Mouse (Mus musculus): ENCODE data around the gene Slc47a1. TPM values are rescaled to one million over a fixed set of nuclear protein-coding genes. Genes with fewer than 3 reads are reported as not detected.
"Not testable (repeated sequence)": the region's sequence is repeated elsewhere in the genome, so short reads cannot be mapped to it uniquely, and the experiment has no call there.

Gene Slc47a1
- polyA plus RNA-seq (2016; fragmentation: Nextera tagmentation; extraction: Ambion mirVana): 0.05 and 0.10 TPM in 2 replicates

- 17% methylated on average over 39 of the region's 39 CpGs for WGBS
- Histone ChIP-seq H3K4me3 (peak within 1 kb of the TSS; percentile 41), H3K27me3 (ENCODE audit: insufficient read depth, poor library complexity, severe bottlenecking) (peaks cover 60% of the 10 kb centered on the region), H3K9me3 (no peaks in the 10 kb centered on the region), H3K36me3 (no peaks in the 10 kb centered on the region), H3K27ac (no peak within 1 kb of the TSS), H3K4me1 (replicated peaks) (peaks cover 8% of the 10 kb centered on the region)
- DNase-seq (ENCODE audit: low spot score): peak; percentile 21
These were observed at the start of gene Slc47a1 for GRCm38 (mm10) chr11:61377881-61378613. Gene Slc47a1, minus strand, starts transcription at chr11:61378345.

GRCm38 (mm10) chr11:61419253-61419652 lies 41.1 kb upstream of the Slc47a1 start:
- Histone ChIP-seq H3K27me3 (ENCODE audit: insufficient read depth, poor library complexity, severe bottlenecking) (no peaks in the 10 kb centered on the region), H3K4me3 (no peak overlapping the region), H3K36me3 (no peaks in the 10 kb centered on the region), H3K4me1 (replicated peaks) (no peaks in the 10 kb centered on the region), H3K27ac (no peak overlapping the region), H3K9me3 (no peaks in the 10 kb centered on the region)
- DNase-seq (ENCODE audit: low spot score): no peak
- 84% methylated on average over 6 of the region's 6 CpGs for WGBS

DNA sequence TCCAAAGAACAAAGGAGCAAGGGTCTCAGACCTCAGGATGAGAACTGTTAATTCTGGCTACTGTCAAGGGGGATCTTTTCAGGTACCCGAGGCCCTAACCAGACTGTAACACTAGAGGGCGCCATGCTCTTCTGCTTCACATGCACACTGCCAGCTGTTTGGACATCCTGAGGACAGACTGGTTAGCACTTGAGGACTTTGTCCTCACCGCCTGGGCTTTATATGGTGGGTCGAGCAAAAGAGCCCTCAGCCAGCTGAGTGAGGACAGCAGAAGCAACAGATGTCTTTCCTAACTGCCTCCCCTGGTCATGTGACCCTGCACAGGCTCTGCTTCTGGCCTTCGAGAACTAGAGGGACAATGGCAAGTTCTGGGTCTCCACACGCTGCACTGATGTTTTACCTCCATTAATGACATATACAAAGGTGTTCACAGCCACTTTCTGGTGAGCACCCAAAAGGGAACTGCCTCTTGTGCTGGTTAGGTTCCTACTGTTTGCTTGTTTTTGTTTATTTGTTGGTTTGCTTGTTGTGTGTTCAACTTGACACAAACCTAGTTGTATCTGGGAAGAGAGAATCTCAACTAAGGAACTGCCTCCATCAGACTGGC lies 39.9 kb upstream of the Slc47a1 start:
- H3K36me3 ChIP-seq: no peaks in the 10 kb centered on the region
- H3K9me3 ChIP-seq: no peaks in the 10 kb centered on the region
- peak; percentile 84 for DNase-seq (ENCODE audit: low spot score)
- 30% methylated on average over 6 of the region's 6 CpGs for WGBS
- H3K27ac ChIP-seq: peak overlapping the region; percentile 30; the same call in 1 of the 2 replicates
- no peak overlapping the region for H3K4me3 ChIP-seq
- H3K27me3 ChIP-seq (ENCODE audit: insufficient read depth, poor library complexity, severe bottlenecking): no peaks in the 10 kb centered on the region
- H3K4me1 ChIP-seq (replicated peaks): no peaks in the 10 kb centered on the region

DNA sequence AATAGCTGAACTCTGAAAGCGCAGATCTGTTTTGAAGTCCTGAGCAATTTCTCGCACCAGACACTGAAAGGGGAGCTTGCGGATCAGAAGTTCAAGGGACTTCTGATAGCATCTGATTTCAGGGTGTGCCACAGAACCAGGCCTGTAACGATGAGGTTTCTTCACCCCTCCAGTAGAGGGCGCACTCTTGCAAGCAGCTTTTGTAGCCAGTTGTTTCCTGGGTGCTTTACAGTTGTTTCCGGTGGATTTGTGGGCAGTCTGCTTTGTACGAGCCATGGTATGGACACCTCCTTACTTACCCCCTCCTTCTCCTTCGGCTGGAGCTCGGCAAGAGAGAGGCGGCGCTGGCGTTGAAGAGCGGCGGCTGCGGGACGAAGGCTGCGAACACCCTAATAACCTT lies 38.4 kb upstream of the Slc47a1 start:
- not testable (repeated sequence) for H3K27ac ChIP-seq; H3K36me3 ChIP-seq; H3K4me3 ChIP-seq; H3K4me1 ChIP-seq (replicated peaks); DNase-seq (ENCODE audit: low spot score); H3K9me3 ChIP-seq; H3K27me3 ChIP-seq (ENCODE audit: insufficient read depth, poor library complexity, severe bottlenecking)
- 88% methylated on average over 17 of the region's 17 CpGs for WGBS

DNA sequence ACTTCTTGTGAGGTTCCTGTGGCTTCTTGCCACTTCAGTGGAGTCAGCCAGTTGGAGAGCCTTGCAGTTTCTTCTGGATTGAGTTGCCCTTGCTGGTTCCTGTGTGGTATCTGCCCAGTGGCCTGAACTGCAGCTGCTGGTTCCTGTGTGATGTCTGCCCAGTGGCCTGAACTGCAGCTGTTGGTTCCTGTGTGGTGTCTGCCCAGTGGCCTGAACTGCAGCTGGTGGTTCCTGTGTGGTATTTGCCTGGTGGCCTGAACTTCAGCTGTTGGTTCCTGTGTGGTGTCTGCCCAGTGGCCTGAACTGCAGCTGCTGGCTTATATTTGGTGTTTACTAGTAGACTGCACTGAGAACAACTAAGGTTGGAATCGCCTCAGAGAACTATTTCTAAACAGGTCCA lies 37.3 kb upstream of the Slc47a1 start:
- no peak overlapping the region for H3K27ac ChIP-seq
- no peak for DNase-seq (ENCODE audit: low spot score)
- H3K9me3 ChIP-seq: no peaks in the 10 kb centered on the region
- no peaks in the 10 kb centered on the region for H3K4me1 ChIP-seq (replicated peaks)
- H3K4me3 ChIP-seq: no peak overlapping the region
- H3K27me3 ChIP-seq (ENCODE audit: insufficient read depth, poor library complexity, severe bottlenecking): no peaks in the 10 kb centered on the region
- 74% methylated on average over 1 of the region's 1 CpGs for WGBS
- no peaks in the 10 kb centered on the region for H3K36me3 ChIP-seq

- Histone ChIP-seq H3K36me3 (no peaks in the 10 kb centered on the region), H3K9me3 (no peaks in the 10 kb centered on the region), H3K27me3 (ENCODE audit: insufficient read depth, poor library complexity, severe bottlenecking) (no peaks in the 10 kb centered on the region), H3K27ac (no peak overlapping the region), H3K4me3 (no peak overlapping the region), H3K4me1 (replicated peaks) (peaks cover 5% of the 10 kb centered on the region; the same call in 1 of the 2 replicates)
- no peak for DNase-seq (ENCODE audit: low spot score)
- 81% methylated on average over 3 of the region's 3 CpGs for WGBS
These were observed 36.4 kb upstream of the Slc47a1 start for GRCm38 (mm10) chr11:61414560-61414959.

DNA sequence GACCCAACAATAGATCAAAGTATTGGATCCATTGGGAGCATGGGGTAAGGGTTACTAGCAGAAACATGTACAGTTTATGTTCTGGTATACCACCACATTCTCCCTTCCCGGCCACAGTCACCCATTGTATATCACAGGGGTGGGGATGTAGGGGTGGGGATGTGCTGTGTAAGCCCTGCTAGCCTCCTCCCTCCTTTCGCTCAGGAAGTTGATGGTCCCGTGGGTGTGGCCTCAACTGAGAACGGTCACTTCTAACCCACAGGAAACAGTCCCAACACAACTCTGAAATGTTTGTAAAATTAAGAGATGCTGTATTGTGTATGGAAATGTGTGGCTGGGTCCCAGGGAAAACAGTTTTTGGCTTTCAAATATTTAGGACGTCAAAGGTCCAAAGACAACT lies 35.3 kb upstream of the Slc47a1 start:
- H3K27ac ChIP-seq: no peak overlapping the region
- WGBS: 81% methylated on average over 5 of the region's 5 CpGs
- H3K9me3 ChIP-seq: no peaks in the 10 kb centered on the region
- no peak for DNase-seq (ENCODE audit: low spot score)
- peaks cover 5% of the 10 kb centered on the region; the same call in 1 of the 2 replicates for H3K4me1 ChIP-seq (replicated peaks)
- H3K27me3 ChIP-seq (ENCODE audit: insufficient read depth, poor library complexity, severe bottlenecking): no peaks in the 10 kb centered on the region
- no peak overlapping the region for H3K4me3 ChIP-seq
- H3K36me3 ChIP-seq: no peaks in the 10 kb centered on the region

DNA sequence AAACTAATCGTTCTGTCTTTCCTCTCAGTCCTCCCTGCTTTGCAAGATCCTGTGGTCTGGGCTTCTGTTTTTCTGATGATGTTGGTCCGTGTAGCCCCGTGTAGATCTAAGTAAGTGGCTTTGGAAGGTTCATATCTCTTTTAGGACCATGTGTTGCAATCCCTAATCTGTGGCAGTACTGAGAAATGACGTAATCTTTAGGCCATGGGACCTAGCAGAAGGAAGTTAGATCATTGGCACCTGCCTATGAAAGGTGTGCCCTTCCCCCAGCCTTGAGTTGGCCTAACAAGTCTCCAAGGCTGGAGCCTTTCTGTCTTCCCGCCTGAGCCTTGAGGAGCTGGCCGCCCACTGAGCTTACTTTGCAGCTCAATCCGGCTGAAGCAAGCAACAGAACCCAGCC lies 33.7 kb upstream of the Slc47a1 start:
- Histone ChIP-seq H3K4me1 (replicated peaks) (peaks cover 5% of the 10 kb centered on the region; the same call in 1 of the 2 replicates), H3K36me3 (no peaks in the 10 kb centered on the region), H3K4me3 (no peak overlapping the region), H3K9me3 (no peaks in the 10 kb centered on the region), H3K27me3 (ENCODE audit: insufficient read depth, poor library complexity, severe bottlenecking) (no peaks in the 10 kb centered on the region), H3K27ac (no peak overlapping the region)
- WGBS: 46% methylated on average over 7 of the region's 7 CpGs
- no peak for DNase-seq (ENCODE audit: low spot score)

- peaks cover 5% of the 10 kb centered on the region; the same call in 1 of the 2 replicates for H3K4me1 ChIP-seq (replicated peaks)
- no peak overlapping the region for H3K4me3 ChIP-seq
- no peaks in the 10 kb centered on the region for H3K27me3 ChIP-seq (ENCODE audit: insufficient read depth, poor library complexity, severe bottlenecking)
- H3K9me3 ChIP-seq: no peaks in the 10 kb centered on the region
- WGBS: 86% methylated on average over 11 of the region's 11 CpGs
- DNase-seq (ENCODE audit: low spot score): no peak
- H3K27ac ChIP-seq: no peak overlapping the region
- H3K36me3 ChIP-seq: no peaks in the 10 kb centered on the region
These were observed 33.1 kb upstream of the Slc47a1 start for GRCm38 (mm10) chr11:61411221-61411620.

GRCm38 (mm10) chr11:61410129-61410528 lies 32.0 kb upstream of the Slc47a1 start:
- 0% methylated on average over 1 of the region's 1 CpGs for WGBS
- Histone ChIP-seq H3K27me3 (ENCODE audit: insufficient read depth, poor library complexity, severe bottlenecking) (no peaks in the 10 kb centered on the region), H3K4me1 (replicated peaks) (peaks cover 5% of the 10 kb centered on the region; the same call in 1 of the 2 replicates), H3K36me3 (no peaks in the 10 kb centered on the region), H3K27ac (no peak overlapping the region), H3K4me3 (no peak overlapping the region), H3K9me3 (no peaks in the 10 kb centered on the region)
- DNase-seq (ENCODE audit: low spot score): peak; percentile 86

DNA sequence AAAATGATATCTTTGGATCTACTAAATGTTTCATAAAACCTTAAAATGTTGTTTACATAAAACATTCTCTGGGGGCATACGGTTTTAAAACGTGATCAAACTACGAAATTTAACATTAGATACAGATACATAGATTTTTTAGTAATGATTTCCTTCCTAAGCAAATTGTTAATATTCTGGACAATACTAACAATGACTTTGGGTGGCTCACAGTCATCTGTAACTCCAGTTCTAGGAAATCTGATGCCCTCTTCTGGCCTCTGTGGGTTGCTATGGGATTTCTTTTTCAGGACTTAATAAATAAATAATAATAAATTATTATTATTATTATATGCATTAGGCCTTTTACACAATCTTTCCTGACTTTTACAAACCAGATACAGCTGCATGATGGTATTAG lies 30.9 kb upstream of the Slc47a1 start:
- DNase-seq (ENCODE audit: low spot score): no peak
- H3K27me3 ChIP-seq (ENCODE audit: insufficient read depth, poor library complexity, severe bottlenecking): no peaks in the 10 kb centered on the region
- H3K4me1 ChIP-seq (replicated peaks): peaks cover 5% of the 10 kb centered on the region; the same call in 1 of the 2 replicates
- peak overlapping the region; percentile 95 for H3K27ac ChIP-seq
- H3K36me3 ChIP-seq: no peaks in the 10 kb centered on the region
- WGBS: 19% methylated on average over 3 of the region's 3 CpGs
- peak overlapping the region; percentile 82 for H3K4me3 ChIP-seq
- H3K9me3 ChIP-seq: no peaks in the 10 kb centered on the region

DNA sequence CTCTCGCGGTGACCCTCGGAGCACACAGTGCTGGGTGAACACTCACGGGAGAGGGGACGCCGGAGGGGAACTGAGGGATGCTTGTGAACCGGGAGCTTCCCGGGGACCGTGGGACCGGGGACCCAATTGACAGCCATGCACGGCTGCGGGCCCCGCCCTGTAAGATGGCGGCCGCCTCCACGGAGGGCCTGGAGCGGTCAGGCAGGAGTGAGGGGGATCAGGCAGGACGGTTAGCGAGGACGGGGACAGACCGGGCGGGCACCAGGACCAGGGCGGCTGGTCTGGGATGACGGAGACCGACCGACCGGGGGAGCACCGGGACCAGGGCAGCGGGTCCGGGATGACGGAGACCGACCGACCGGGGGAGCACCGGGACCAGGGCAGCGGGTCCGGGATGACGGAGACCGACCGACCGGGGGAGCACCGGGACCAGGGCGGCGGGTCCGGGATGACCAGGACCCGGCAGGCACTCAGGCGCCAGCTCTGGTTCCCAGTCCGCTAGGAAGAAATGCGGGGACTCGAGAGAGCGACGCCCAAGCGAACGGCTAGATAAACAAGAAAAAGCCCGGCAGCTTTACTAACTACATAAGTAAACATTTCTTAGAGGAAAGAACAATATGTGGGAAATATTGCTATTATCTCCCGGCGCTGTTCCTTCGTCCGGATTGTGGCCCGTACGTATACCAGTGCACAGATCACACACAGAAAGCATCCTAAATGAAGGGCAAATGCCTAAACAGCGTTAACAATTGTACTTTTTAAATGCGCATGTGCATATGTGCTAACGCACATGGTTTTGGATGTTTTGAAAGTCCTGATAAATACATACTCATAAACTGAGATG lies 30.3 kb upstream of the Slc47a1 start:
- no peaks in the 10 kb centered on the region for H3K9me3 ChIP-seq
- peaks cover 5% of the 10 kb centered on the region; the same call in 1 of the 2 replicates for H3K4me1 ChIP-seq (replicated peaks)
- no peaks in the 10 kb centered on the region for H3K27me3 ChIP-seq (ENCODE audit: insufficient read depth, poor library complexity, severe bottlenecking)
- no peaks in the 10 kb centered on the region for H3K36me3 ChIP-seq
- under 1% methylated on average over 64 of the region's 64 CpGs for WGBS
- H3K27ac ChIP-seq: peak overlapping the region; percentile 95
- DNase-seq (ENCODE audit: low spot score): peak; percentile 61
- peak overlapping the region; percentile 82 for H3K4me3 ChIP-seq
